Mouse (Mus musculus) thymus, adult 2 months (tissue): ENCODE data around the gene Gsg1l. TPM values are rescaled to one million over a fixed set of nuclear protein-coding genes. Genes with fewer than 3 reads are reported as not detected.

Experiments
- DNase-seq: peaks from one replicate; pipeline ENCODE4 v3.0.0; 2021
- H3K27ac ChIP-seq: fragments of 200-500 bp; 2 replicates; pipeline ENCODE4 v1.5.1; 2012; ENCODE audit warnings: low read length, control low read depth; ENCODE audit not compliant: control insufficient read depth, insufficient read depth
- H3K27me3 ChIP-seq: fragments of 200-500 bp; 2 replicates; pipeline ENCODE4 v1.6.1; 2012; ENCODE audit warnings: mild to moderate bottlenecking, low read length, moderate library complexity, mixed read lengths; ENCODE audit not compliant: control insufficient read depth, insufficient read depth
- H3K36me3 ChIP-seq: fragments of 200-500 bp; 2 replicates; pipeline ENCODE4 v1.6.1; 2012; ENCODE audit warnings: mild to moderate bottlenecking, low read length, moderate library complexity; ENCODE audit not compliant: control insufficient read depth, insufficient read depth
- H3K4me1 ChIP-seq: fragments of 200-500 bp; replicated peaks from 2 replicates; pipeline ENCODE4 v1.6.1; 2012; ENCODE audit warnings: low read length; ENCODE audit not compliant: control insufficient read depth, insufficient read depth
- H3K4me3 ChIP-seq: fragments of 200-500 bp; 2 replicates; pipeline ENCODE4 v1.5.1; 2012; ENCODE audit warnings: mild to moderate bottlenecking, low read length, control low read depth, moderate library complexity; ENCODE audit not compliant: control insufficient read depth, insufficient read depth
- CTCF ChIP-seq: fragments of 200-500 bp; IDR thresholded peaks from 2 replicates; pipeline ENCODE4 v1.5.1; 2012; ENCODE audit warnings: mild to moderate bottlenecking, control low read depth, low read length, moderate library complexity, borderline replicate concordance; ENCODE audit not compliant: control insufficient read depth, poor library complexity, insufficient read depth; ENCODE audit errors: extremely low read depth
- POLR2A ChIP-seq: fragments of 200-500 bp; IDR thresholded peaks from 2 replicates; pipeline ENCODE4 v1.6.1; 2012; ENCODE audit warnings: mild to moderate bottlenecking, low read length, control low read depth, moderate library complexity; ENCODE audit not compliant: control insufficient read depth, poor library complexity, insufficient read depth; ENCODE audit errors: extremely low read depth
- WGBS: fragments of 180-500 bp; shearing (Covaris S2); methylation state at CpG from one replicate; pipeline ENCODE4 v1.1.7; 2018; 5-methylcytosine and 5-hydroxymethylcytosine counted together
- polyA plus RNA-seq: library from polyadenylated mRNA; depleted of rRNA; stranded (reverse); fragments of >200 nt; gene quantifications from 2 replicates; pipeline ENCODE4 v1.2.3, GENCODE M21; 2012

Gsg1l gene
- polyA plus RNA-seq, 1 experiment = 0.94 TPM

DNA sequence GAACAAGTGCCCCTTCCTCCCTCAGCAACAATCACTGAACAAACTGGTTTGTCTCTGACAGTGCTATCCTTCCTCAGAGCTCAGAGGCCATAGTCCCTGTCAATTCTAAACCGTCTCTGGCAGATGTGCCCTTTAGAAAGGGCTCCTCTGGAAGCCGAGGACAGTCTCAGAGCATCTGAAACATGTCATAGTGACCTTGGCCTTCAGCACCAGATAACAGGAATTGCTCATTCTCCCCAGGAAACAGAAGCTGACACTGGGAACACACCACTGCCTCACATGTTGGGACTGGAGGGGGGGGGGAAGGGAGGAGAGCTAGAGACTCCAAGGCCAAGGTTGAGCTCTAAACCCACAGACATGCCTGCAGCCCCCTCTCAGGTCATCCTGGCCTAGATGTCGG lies 113.1 kb downstream of the Gsg1l start:
- H3K4me3 ChIP-seq = no peak overlapping the region
- no peaks in the 10 kb centered on the region for H3K36me3 ChIP-seq
- H3K4me1 ChIP-seq = no peaks in the 10 kb centered on the region
- no peak overlapping the region for H3K27ac ChIP-seq
- WGBS = 89% methylated on average over 3 of the region's 3 CpGs
- TF ChIP-seq POLR2A = no peak
- TF ChIP-seq CTCF = no peak
- H3K27me3 ChIP-seq = no peaks in the 10 kb centered on the region
- DNase-seq = no peak

GRCm38 (mm10) chr7:125966402-125967261 lies 115.6 kb downstream of the Gsg1l start:
- 73% methylated on average over 16 of the region's 16 CpGs for WGBS
- H3K4me3 ChIP-seq = no peak overlapping the region
- TF ChIP-seq POLR2A (no peak), CTCF (no peak)
- H3K4me1 ChIP-seq = no peaks in the 10 kb centered on the region
- H3K27ac ChIP-seq = no peak overlapping the region
- H3K27me3 ChIP-seq = no peaks in the 10 kb centered on the region
- H3K36me3 ChIP-seq = no peaks in the 10 kb centered on the region
- no peak for DNase-seq

- Histone ChIP-seq H3K36me3 (no peaks in the 10 kb centered on the region), H3K27me3 (no peaks in the 10 kb centered on the region), H3K4me1 (no peaks in the 10 kb centered on the region), H3K4me3 (no peak overlapping the region), H3K27ac (no peak overlapping the region)
- 85% methylated on average over 8 of the region's 8 CpGs for WGBS
- DNase-seq = no peak
- TF ChIP-seq POLR2A (no peak), CTCF (no peak)
Observed at GRCm38 (mm10) chr7:125964087-125964607, 118.1 kb downstream of the Gsg1l start.

GRCm38 (mm10) chr7:125959294-125960048 lies 122.7 kb downstream of the Gsg1l start:
- no peaks in the 10 kb centered on the region for H3K4me1 ChIP-seq
- TF ChIP-seq CTCF (no peak), POLR2A (no peak)
- H3K36me3 ChIP-seq = no peaks in the 10 kb centered on the region
- H3K27me3 ChIP-seq = no peaks in the 10 kb centered on the region
- no peak for DNase-seq
- H3K27ac ChIP-seq = no peak overlapping the region
- WGBS = 68% methylated on average over 18 of the region's 18 CpGs
- no peak overlapping the region for H3K4me3 ChIP-seq

DNA sequence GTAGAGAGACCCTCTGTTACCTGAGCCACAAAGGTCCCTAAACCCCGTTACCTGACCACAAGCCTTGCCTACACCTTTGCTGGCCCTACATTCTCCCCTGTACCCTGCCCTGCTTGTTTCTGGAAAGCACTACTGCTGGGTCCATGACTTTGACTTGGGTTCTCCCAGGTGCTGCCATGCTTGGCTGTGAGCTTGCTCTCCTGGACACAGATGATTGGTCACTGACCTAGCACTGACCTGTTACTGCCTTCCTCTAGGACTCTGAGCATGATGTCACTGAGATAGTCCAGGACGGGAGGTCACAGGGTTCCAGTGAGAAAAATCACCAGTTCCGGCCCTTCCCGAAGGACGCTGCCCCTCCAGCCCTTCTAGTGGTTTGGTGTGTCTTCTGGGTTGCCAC lies 123.4 kb downstream of the Gsg1l start:
- WGBS = 91% methylated on average over 5 of the region's 5 CpGs
- Histone ChIP-seq H3K4me3 (no peak overlapping the region), H3K27me3 (no peaks in the 10 kb centered on the region), H3K36me3 (no peaks in the 10 kb centered on the region), H3K27ac (no peak overlapping the region), H3K4me1 (no peaks in the 10 kb centered on the region)
- TF ChIP-seq POLR2A = no peak
- no peak for TF ChIP-seq CTCF
- DNase-seq = no peak

DNA sequence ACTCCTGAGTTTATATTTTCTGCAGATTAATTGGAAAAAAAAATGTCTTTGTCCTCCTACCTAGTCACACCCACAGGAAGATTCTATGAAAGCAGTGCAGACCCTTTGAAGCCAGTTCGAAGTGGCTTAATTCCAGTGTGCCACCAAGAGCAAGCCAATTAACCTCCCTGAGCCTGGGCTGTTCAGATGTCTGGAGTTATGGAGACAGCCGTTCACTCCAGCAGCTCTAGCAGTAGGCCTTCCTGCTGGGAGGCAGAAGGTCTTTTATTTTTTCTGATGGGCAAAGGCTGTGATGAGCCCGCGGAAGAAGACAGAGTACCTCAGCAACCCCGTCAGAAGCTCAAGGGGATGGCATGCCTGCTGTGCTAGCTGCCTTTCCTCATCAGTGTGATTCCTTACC lies 127.2 kb downstream of the Gsg1l start:
- H3K4me3 ChIP-seq = no peak overlapping the region
- H3K27ac ChIP-seq = no peak overlapping the region
- WGBS = 89% methylated on average over 5 of the region's 5 CpGs
- TF ChIP-seq POLR2A = no peak
- TF ChIP-seq CTCF = no peak
- H3K4me1 ChIP-seq = no peaks in the 10 kb centered on the region
- no peak for DNase-seq
- H3K36me3 ChIP-seq = no peaks in the 10 kb centered on the region
- no peaks in the 10 kb centered on the region for H3K27me3 ChIP-seq
